ENCODE assay signal across 13 mouse cellular contexts in the genomic region with DNA sequence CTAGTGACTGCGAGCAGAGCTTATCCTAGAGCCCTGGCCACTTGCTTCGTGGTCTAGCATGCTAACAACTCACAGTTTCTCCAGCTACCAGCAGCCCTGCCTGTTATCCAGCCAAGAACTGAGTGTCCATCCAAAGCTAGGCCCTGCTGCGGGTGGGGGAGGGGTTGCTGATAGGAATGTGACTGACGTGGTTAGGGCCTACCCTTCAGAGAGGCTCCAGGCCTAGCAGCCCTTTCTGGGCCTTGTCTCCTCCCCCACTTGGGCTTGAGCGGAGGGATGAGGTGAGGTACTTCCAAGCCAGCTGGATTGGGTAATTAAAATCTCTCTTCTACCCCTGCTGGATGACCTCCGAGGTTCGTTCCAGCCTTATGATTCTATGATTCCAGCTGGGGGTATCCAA.
DNase-seq lines count a peak whose midpoint lies in the region; ATAC-seq and TF ChIP-seq lines count a peak whose summit lies in the region.
"Had no signal": no experiment of that assay in that cellular context is flagged by ENCODE, and none has a peak within 500 bp of the region (broad histone marks: within the 10 kb centered on the region; RNA-seq: fewer than 3 reads in every experiment).

No protein-coding gene starts in this region.

- H3K27me3 ChIP-seq in hindbrain, embryonic 10.5 days (ENCODE audit: insufficient read depth, poor library complexity, severe bottlenecking): peaks cover 92% of the 10 kb centered on the region
- H3K27me3 ChIP-seq in hindbrain, postnatal 0 days (ENCODE audit: insufficient read depth, low read length): no peaks in the 10 kb centered on the region
- peaks cover 10% of the 10 kb centered on the region; the same call in 1 of the 2 replicates for H3K27me3 ChIP-seq in lung, embryonic 15.5 days

- H3K9me3 ChIP-seq in hindbrain, embryonic 10.5 days: no peaks in the 10 kb centered on the region
- no peaks in the 10 kb centered on the region for H3K9me3 ChIP-seq in hindbrain, postnatal 0 days (ENCODE audit: low read length)
- no peaks in the 10 kb centered on the region for H3K9me3 ChIP-seq in lung, embryonic 15.5 days

- WGBS in hindbrain, embryonic 10.5 days: 49% methylated on average over 7 of the region's 7 CpGs
- 57% methylated on average over 7 of the region's 7 CpGs for WGBS in hindbrain, postnatal 0 days
- 39% methylated on average over 7 of the region's 7 CpGs for WGBS in lung, embryonic 15.5 days

- ATAC-seq in hindbrain, postnatal 0 days: no peak
- ATAC-seq in lung, embryonic 15.5 days (ENCODE audit: borderline replicate concordance, extremely low read depth, low FRiP score, low TSS enrichment): peak; percentile 56
- ATAC-seq: liver, postnatal 0 days had no signal

- TF ChIP-seq CTCF in hindbrain, postnatal 0 days (IDR thresholded peaks at IDR 0.05; ENCODE audit: low read depth): no peak

- no peak overlapping the region for H3K4me2 ChIP-seq in hindbrain, postnatal 0 days (ENCODE audit: low read depth, low read length)
- H3K4me2 ChIP-seq in lung, embryonic 15.5 days: no peak overlapping the region

- peak overlapping the region; percentile 40; the same call in 1 of the 2 replicates for H3K27ac ChIP-seq in hindbrain, embryonic 10.5 days
- H3K27ac ChIP-seq in hindbrain, postnatal 0 days: no peak overlapping the region
- peak overlapping the region; percentile 45 for H3K27ac ChIP-seq in lung, embryonic 15.5 days
- H3K27ac ChIP-seq: heart, adult 2 months had no signal

- H3K4me3 ChIP-seq in hindbrain, embryonic 10.5 days: no peak overlapping the region
- H3K4me3 ChIP-seq in hindbrain, postnatal 0 days (ENCODE audit: low read length): no peak overlapping the region
- H3K4me3 ChIP-seq in lung, embryonic 15.5 days: no peak overlapping the region
- H3K4me3 ChIP-seq: heart, adult 2 months had no signal

- peaks cover 65% of the 10 kb centered on the region for H3K4me1 ChIP-seq in hindbrain, embryonic 10.5 days (replicated peaks)
- no peaks in the 10 kb centered on the region for H3K4me1 ChIP-seq in hindbrain, postnatal 0 days (ENCODE audit: insufficient read depth, low read length)
- peaks cover 38% of the 10 kb centered on the region for H3K4me1 ChIP-seq in lung, embryonic 15.5 days

- DNase-seq in hindbrain, embryonic 10.5 days (ENCODE audit: low spot score): peak; percentile 35
- no peak for DNase-seq in hindbrain, postnatal 0 days (ENCODE audit: low spot score)
- peak; percentile 36 for DNase-seq in retina, embryonic 14.5 days (ENCODE audit: low spot score)
- DNase-seq in retina, postnatal 1 day: no peak
- no peak for DNase-seq in layer of hippocampus, postnatal 36 days
- no peak for DNase-seq in B cell, adult 2 months
- DNase-seq: adrenal gland, postnatal 14 days; cerebellum, adult 18-20 months; liver, postnatal 0 days; spleen, adult 18-20 months; thymus, adult 2 months had no signal

- no peak overlapping the region for H3K9ac ChIP-seq in hindbrain, postnatal 0 days (replicated peaks; ENCODE audit: low read length)
- no peak overlapping the region for H3K9ac ChIP-seq in lung, embryonic 15.5 days
- H3K9ac ChIP-seq: liver, postnatal 0 days had no signal

- no peaks in the 10 kb centered on the region for H3K36me3 ChIP-seq in hindbrain, embryonic 10.5 days
- no peaks in the 10 kb centered on the region for H3K36me3 ChIP-seq in hindbrain, postnatal 0 days (ENCODE audit: insufficient read depth, low read length)
- no peaks in the 10 kb centered on the region for H3K36me3 ChIP-seq in lung, embryonic 15.5 days

Comparison
In these comparisons a context has a peak if more than half of its experiments do, and no peak if none do; other contexts are left out.
1. DNase-seq: peak in hindbrain, embryonic 10.5 days (single experiment) and retina, embryonic 14.5 days (single experiment); none in hindbrain, postnatal 0 days (single experiment), retina, postnatal 1 day (single experiment), layer of hippocampus, postnatal 36 days (0 of 2) and B cell, adult 2 months (0 of 2).